27 mouse cellular contexts compared by ENCODE assay signal in genomic region chr14:99354761-99355609, GRCm38 (mm10). TPM values are rescaled to one million over a fixed set of nuclear protein-coding genes. Genes with fewer than 3 reads are reported as not detected.
DNase-seq lines count a peak whose midpoint lies in the region; ATAC-seq lines count a peak whose summit lies in the region.
"Had no signal": no experiment of that assay in that cellular context is flagged by ENCODE, and none has a peak within 500 bp of the region (broad histone marks: within the 10 kb centered on the region; RNA-seq: fewer than 3 reads in every experiment).

No protein-coding gene starts in this region.

- peak; percentile 51 for DNase-seq in midbrain, embryonic 11.5 days (ENCODE audit: low spot score, missing footprints)
- no peak for DNase-seq in midbrain, embryonic 10.5 days (ENCODE audit: low spot score)
- peak; percentile 70 for DNase-seq in ES-CJ7 (ENCODE audit: low read depth, low spot score)
- DNase-seq in ZHBTc4 (ENCODE audit: low read depth, low spot score) = peak; percentile 75
- DNase-seq: adrenal gland, postnatal 10 days; adrenal gland, postnatal 36 days; cerebellum, adult 18-20 months; cerebellum, adult 9-10 months; cerebellum, postnatal 14 days; gastrocnemius, postnatal 25 days; heart, postnatal 10 days; heart, postnatal 36 days; kidney, adult 11 months had no signal

- no peaks in the 10 kb centered on the region for H3K4me1 ChIP-seq in midbrain, embryonic 11.5 days (ENCODE audit: control insufficient read depth, insufficient read depth, low read length)
- no peaks in the 10 kb centered on the region for H3K4me1 ChIP-seq in midbrain, embryonic 10.5 days
- no peaks in the 10 kb centered on the region for H3K4me1 ChIP-seq in kidney, embryonic 14.5 days (ENCODE audit: control insufficient read depth, insufficient read depth, low read length)
- H3K4me1 ChIP-seq: forebrain, embryonic 10.5 days; heart, embryonic 15.5 days; hindbrain, embryonic 10.5 days; hindbrain, embryonic 13.5 days; intestine, embryonic 15.5 days had no signal

- 91% methylated on average over 10 of the region's 10 CpGs for WGBS in midbrain, embryonic 11.5 days
- 93% methylated on average over 10 of the region's 10 CpGs for WGBS in midbrain, embryonic 10.5 days
- 88% methylated on average over 10 of the region's 10 CpGs for WGBS in kidney, embryonic 14.5 days

- H3K27me3 ChIP-seq in midbrain, embryonic 11.5 days (ENCODE audit: control insufficient read depth, insufficient read depth, low read length) = no peaks in the 10 kb centered on the region
- no peaks in the 10 kb centered on the region for H3K27me3 ChIP-seq in midbrain, embryonic 10.5 days (ENCODE audit: low read depth, poor library complexity, severe bottlenecking)
- no peaks in the 10 kb centered on the region for H3K27me3 ChIP-seq in kidney, embryonic 14.5 days (ENCODE audit: control insufficient read depth, insufficient read depth, low read length)
- H3K27me3 ChIP-seq: CH12.LX; forebrain, embryonic 13.5 days; heart, embryonic 15.5 days; hindbrain, embryonic 13.5 days; intestine, embryonic 15.5 days; Patski had no signal

- H3K4me2 ChIP-seq in midbrain, embryonic 11.5 days = no peak overlapping the region
- H3K4me2 ChIP-seq in kidney, embryonic 14.5 days (replicated peaks; ENCODE audit: low read depth, low read length) = no peak overlapping the region
- H3K4me2 ChIP-seq: forebrain, embryonic 13.5 days; heart, embryonic 11.5 days; heart, embryonic 15.5 days; hindbrain, embryonic 13.5 days; intestine, embryonic 15.5 days had no signal

- no peak for ATAC-seq in midbrain, embryonic 11.5 days (ENCODE audit: low FRiP score)
- no peak for ATAC-seq in kidney, embryonic 14.5 days (ENCODE audit: low FRiP score, low TSS enrichment)
- no peak for ATAC-seq in activated CD4-positive, CD25-positive, alpha-beta regulatory T cell, adult 4 months
- ATAC-seq: forebrain, embryonic 13.5 days; forebrain, embryonic 16.5 days; hindbrain, embryonic 16.5 days; intestine, embryonic 15.5 days; Patski had no signal

- no peak overlapping the region for H3K9ac ChIP-seq in midbrain, embryonic 11.5 days (ENCODE audit: low read length)
- H3K9ac ChIP-seq in kidney, embryonic 14.5 days (ENCODE audit: low read depth, low read length) = no peak overlapping the region
- H3K9ac ChIP-seq: forebrain, embryonic 13.5 days; heart, embryonic 15.5 days; hindbrain, embryonic 13.5 days; intestine, embryonic 15.5 days had no signal

- no peak overlapping the region for H3K4me3 ChIP-seq in midbrain, embryonic 11.5 days (ENCODE audit: low read depth, low read length)
- no peak overlapping the region for H3K4me3 ChIP-seq in midbrain, embryonic 10.5 days
- H3K4me3 ChIP-seq in kidney, embryonic 14.5 days (ENCODE audit: low read length) = no peak overlapping the region
- H3K4me3 ChIP-seq: forebrain, embryonic 10.5 days; forebrain, embryonic 13.5 days; heart, embryonic 15.5 days; hindbrain, embryonic 10.5 days; hindbrain, embryonic 13.5 days; intestine, embryonic 15.5 days had no signal

- no peaks in the 10 kb centered on the region for H3K9me3 ChIP-seq in midbrain, embryonic 11.5 days (ENCODE audit: control insufficient read depth, low read length)
- H3K9me3 ChIP-seq in midbrain, embryonic 10.5 days (replicated peaks) = no peaks in the 10 kb centered on the region
- no peaks in the 10 kb centered on the region for H3K9me3 ChIP-seq in kidney, embryonic 14.5 days (ENCODE audit: control insufficient read depth, low read length)
- H3K9me3 ChIP-seq: forebrain, embryonic 10.5 days; forebrain, embryonic 13.5 days; heart, embryonic 15.5 days; hindbrain, embryonic 10.5 days; hindbrain, embryonic 13.5 days; intestine, embryonic 15.5 days had no signal

- no peak overlapping the region for H3K27ac ChIP-seq in midbrain, embryonic 11.5 days (ENCODE audit: low read depth, low read length)
- no peak overlapping the region for H3K27ac ChIP-seq in midbrain, embryonic 10.5 days (replicated peaks)
- H3K27ac ChIP-seq in kidney, embryonic 14.5 days (ENCODE audit: low read depth, low read length) = no peak overlapping the region
- H3K27ac ChIP-seq: forebrain, embryonic 10.5 days; forebrain, embryonic 13.5 days; heart, embryonic 15.5 days; hindbrain, embryonic 10.5 days; hindbrain, embryonic 13.5 days; intestine, embryonic 15.5 days had no signal

- no peaks in the 10 kb centered on the region for H3K36me3 ChIP-seq in midbrain, embryonic 11.5 days (ENCODE audit: control insufficient read depth, insufficient read depth, low read length)
- no peaks in the 10 kb centered on the region for H3K36me3 ChIP-seq in midbrain, embryonic 10.5 days
- no peaks in the 10 kb centered on the region for H3K36me3 ChIP-seq in kidney, embryonic 14.5 days (ENCODE audit: control insufficient read depth, insufficient read depth, low read length)
- H3K36me3 ChIP-seq: forebrain, embryonic 10.5 days; G1E; heart, embryonic 15.5 days; hindbrain, embryonic 10.5 days; hindbrain, embryonic 13.5 days; intestine, embryonic 15.5 days had no signal

RNA-seq across cellular contexts. Expression of gene Klf5, which starts 56.5 kb away (rescaled TPM):
- 2.9 and 3.4 TPM in 2 replicates for polyA plus RNA-seq in midbrain, embryonic 11.5 days (2014; fragmentation: Nextera tagmentation; extraction: Ambion mirVana)
- polyA plus RNA-seq in midbrain, embryonic 10.5 days (2016; fragmentation: Nextera tagmentation; extraction: Ambion mirVana) = 2.2 and 2.3 TPM in 2 replicates
- polyA plus RNA-seq in kidney, embryonic 14.5 days (2014; fragmentation: Nextera tagmentation; extraction: Ambion mirVana) = 10.3 and 10.7 TPM in 2 replicates
- not detected for polyA plus RNA-seq in activated CD4-positive, CD25-positive, alpha-beta regulatory T cell, adult 4 months (2017; shearing (Covaris generic))
- polyA plus RNA-seq: G1E had no signal
